Mouse (Mus musculus): ENCODE measurements around the gene B020031M17Rik. TPM values are rescaled to one million over a fixed set of nuclear protein-coding genes. Genes with fewer than 3 reads are reported as not detected.

Gene B020031M17Rik
- polyA plus RNA-seq (2014; fragmentation: Illumina TruSeq; extraction: RNeasy Lipid Tissue Mini Kit (QIAGEN cat#74804); ENCODE audit: low read depth, low replicate concordance) = not detected

DNA sequence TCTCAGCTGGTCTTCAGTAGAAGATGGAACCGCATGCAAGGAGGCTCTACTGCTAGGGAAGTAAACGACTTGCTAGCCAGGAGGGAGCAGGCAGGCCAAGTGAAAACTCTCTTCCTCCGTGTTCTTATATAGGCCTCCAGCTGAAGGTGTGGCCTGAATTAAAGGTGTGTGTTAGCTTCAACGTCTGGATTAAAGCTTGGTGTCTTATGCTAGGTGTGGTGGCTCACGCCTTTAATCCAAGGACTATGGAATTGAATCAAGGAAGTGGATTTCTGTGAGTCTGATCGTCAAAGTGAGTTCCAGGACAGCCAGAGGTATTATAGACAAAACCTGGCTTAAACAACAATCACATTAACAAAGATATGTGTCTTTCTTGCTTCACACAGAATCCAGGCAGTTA, at the start of gene B020031M17Rik:
Gene B020031M17Rik (minus strand): TSS at position 101 of the 400 bp plus-strand sequence.

DNA sequence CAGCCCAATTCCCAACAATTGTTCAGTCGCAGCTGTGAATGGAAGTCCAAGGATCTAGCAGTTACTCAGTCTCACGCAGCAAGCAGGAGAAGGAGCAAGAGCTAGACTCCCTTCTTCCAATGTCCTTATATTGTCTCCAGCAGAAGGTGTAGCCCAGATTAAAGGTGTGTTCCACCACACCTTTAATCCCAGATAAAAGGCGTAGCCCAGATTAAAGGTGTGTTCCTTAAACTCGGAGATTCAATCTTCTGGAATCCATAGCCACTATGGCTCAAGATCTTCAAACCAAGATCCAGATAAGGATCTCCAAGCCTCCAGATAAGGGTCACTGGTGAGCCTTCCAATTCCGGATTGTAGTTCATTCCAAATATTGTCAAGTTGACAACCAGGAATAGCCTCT, 21.4 kb downstream of the B020031M17Rik start, which contains the start of gene Gm21761:
Gene Gm21761 (minus strand): TSS at position 101 of the 400 bp plus-strand sequence.

Other genes starting within 250 kb of the B020031M17Rik start
- gene Nim1k, start 194.9 kb downstream of the B020031M17Rik start, polyA plus RNA-seq (2014; fragmentation: Illumina TruSeq; extraction: RNeasy Lipid Tissue Mini Kit (QIAGEN cat#74804); ENCODE audit: low read depth, low replicate concordance) = 2.4 TPM
- gene Zfp131, start 159.9 kb downstream of the B020031M17Rik start, polyA plus RNA-seq (2014; fragmentation: Illumina TruSeq; extraction: RNeasy Lipid Tissue Mini Kit (QIAGEN cat#74804); ENCODE audit: low read depth, low replicate concordance) = 52.7 TPM
- gene AF067063, start 120.6 kb downstream of the B020031M17Rik start, polyA plus RNA-seq (2014; fragmentation: Illumina TruSeq; extraction: RNeasy Lipid Tissue Mini Kit (QIAGEN cat#74804); ENCODE audit: low read depth, low replicate concordance) = not detected
- not detected for gene D13Ertd608e, start 114.8 kb downstream of the B020031M17Rik start, polyA plus RNA-seq (2014; fragmentation: Illumina TruSeq; extraction: RNeasy Lipid Tissue Mini Kit (QIAGEN cat#74804); ENCODE audit: low read depth, low replicate concordance)
- not detected for gene Tcstv1, start 56.0 kb downstream of the B020031M17Rik start, polyA plus RNA-seq (2014; fragmentation: Illumina TruSeq; extraction: RNeasy Lipid Tissue Mini Kit (QIAGEN cat#74804); ENCODE audit: low read depth, low replicate concordance)
- not detected for gene Gm21761, start 21.5 kb downstream of the B020031M17Rik start, polyA plus RNA-seq (2014; fragmentation: Illumina TruSeq; extraction: RNeasy Lipid Tissue Mini Kit (QIAGEN cat#74804); ENCODE audit: low read depth, low replicate concordance)
- gene Gm36079, start 76.2 kb upstream of the B020031M17Rik start, polyA plus RNA-seq (2014; fragmentation: Illumina TruSeq; extraction: RNeasy Lipid Tissue Mini Kit (QIAGEN cat#74804); ENCODE audit: low read depth, low replicate concordance) = not detected
- gene Gm21188, start 101.4 kb upstream of the B020031M17Rik start, polyA plus RNA-seq (2014; fragmentation: Illumina TruSeq; extraction: RNeasy Lipid Tissue Mini Kit (QIAGEN cat#74804); ENCODE audit: low read depth, low replicate concordance) = 0.36 TPM
- not detected for gene Gm20767, start 189.4 kb upstream of the B020031M17Rik start, polyA plus RNA-seq (2014; fragmentation: Illumina TruSeq; extraction: RNeasy Lipid Tissue Mini Kit (QIAGEN cat#74804); ENCODE audit: low read depth, low replicate concordance)
- gene Gm21818, start 221.6 kb upstream of the B020031M17Rik start, polyA plus RNA-seq (2014; fragmentation: Illumina TruSeq; extraction: RNeasy Lipid Tissue Mini Kit (QIAGEN cat#74804); ENCODE audit: low read depth, low replicate concordance) = not detected